Mouse (Mus musculus) neural tube, embryonic 14.5 days (tissue): ENCODE measurements around the gene Npas3. TPM values are rescaled to one million over a fixed set of nuclear protein-coding genes. Genes with fewer than 3 reads are reported as not detected.

Experiments
- ATAC-seq: fragments of 200-750 bp; cut with Nextera tagmentation; 2 replicates; pipeline ENCODE4 v1.8.0; 2017; ENCODE audit warnings: low read depth, mild to moderate bottlenecking, moderate TSS enrichment, moderate library complexity
- H3K27ac ChIP-seq: fragments of 300-500 bp; sonication (generic); 2 replicates; pipeline ENCODE4 v1.5.1; 2014; ENCODE audit warnings: low read depth, mild to moderate bottlenecking, control low read depth, low read length, moderate library complexity, mixed read lengths
- H3K27me3 ChIP-seq: fragments of 300-500 bp; sonication (generic); 2 replicates; pipeline ENCODE4 v1.6.1; 2014; ENCODE audit warnings: low read length; ENCODE audit not compliant: control insufficient read depth, insufficient read depth
- H3K36me3 ChIP-seq: fragments of 300-500 bp; sonication (generic); 2 replicates; pipeline ENCODE4 v1.6.1; 2014; ENCODE audit warnings: low read length, mixed read lengths; ENCODE audit not compliant: control insufficient read depth, insufficient read depth
- H3K4me1 ChIP-seq: fragments of 300-500 bp; sonication (generic); 2 replicates; pipeline ENCODE4 v1.6.1; 2014; ENCODE audit warnings: low read length; ENCODE audit not compliant: control insufficient read depth, insufficient read depth
- H3K4me2 ChIP-seq: fragments of 300-500 bp; sonication (generic); 2 replicates; pipeline ENCODE4 v1.6.1; 2014; ENCODE audit warnings: mild to moderate bottlenecking, low read depth, low read length, control low read depth
- H3K4me3 ChIP-seq: fragments of 300-500 bp; sonication (generic); 2 replicates; pipeline ENCODE4 v1.5.1; 2014; ENCODE audit warnings: low read depth, low read length, control low read depth, mixed read lengths
- H3K9ac ChIP-seq: fragments of 300-500 bp; sonication (generic); replicated peaks from 2 replicates; pipeline ENCODE4 v1.6.1; 2014; ENCODE audit warnings: low read depth, mild to moderate bottlenecking, control low read depth, low read length, mixed read lengths
- H3K9me3 ChIP-seq: fragments of 300-500 bp; sonication (generic); 2 replicates; pipeline ENCODE4 v1.6.1; 2016; ENCODE audit warnings: low read length; ENCODE audit not compliant: control insufficient read depth
- WGBS: fragments of 180-500 bp; shearing (Covaris S2); extraction: QIAGEN DNeasy Blood & Tissue Kit; methylation state at CpG from one replicate; pipeline ENCODE4 v1.1.7; 2014; 5-methylcytosine and 5-hydroxymethylcytosine counted together
- polyA plus RNA-seq: library from polyadenylated mRNA; unstranded; fragments of >200 nt; fragmentation: Nextera tagmentation; extraction: Ambion mirVana; gene quantifications from 2 replicates; pipeline ENCODE4 v1.2.1, GENCODE M21; 2014

Npas3 gene
- polyA plus RNA-seq, 1 experiment from 2014 or later, result 29.1 TPM

GRCm38 (mm10) chr12:53981575-53982507, 733.4 kb downstream of the Npas3 start:
- Histone ChIP-seq H3K36me3 (no peaks in the 10 kb centered on the region), H3K27ac (peak overlapping the region; percentile 13; the same call in 1 of the 2 replicates)
- 25% methylated on average over 9 of the region's 9 CpGs for WGBS

GRCm38 (mm10) chr12:53983946-53984345, 735.5 kb downstream of the Npas3 start:
- Histone ChIP-seq H3K36me3 (no peaks in the 10 kb centered on the region), H3K4me1 (peaks cover 3% of the 10 kb centered on the region; the same call in 1 of the 2 replicates), H3K27me3 (no peaks in the 10 kb centered on the region), H3K4me2 (no peak overlapping the region), H3K4me3 (no peak overlapping the region), H3K9me3 (no peaks in the 10 kb centered on the region), H3K9ac (no peak overlapping the region), H3K27ac (no peak overlapping the region)
- 55% methylated on average over 7 of the region's 7 CpGs for WGBS
- ATAC-seq, result no peak

More at GRCm38 (mm10) chr12:53981575-53982507, 733.4 kb downstream of the Npas3 start:
- Histone ChIP-seq H3K4me1 (no peaks in the 10 kb centered on the region), H3K9ac (no peak overlapping the region), H3K4me2 (no peak overlapping the region), H3K9me3 (no peaks in the 10 kb centered on the region), H3K4me3 (no peak overlapping the region), H3K27me3 (no peaks in the 10 kb centered on the region)
- ATAC-seq, result peak; percentile 87

DNA sequence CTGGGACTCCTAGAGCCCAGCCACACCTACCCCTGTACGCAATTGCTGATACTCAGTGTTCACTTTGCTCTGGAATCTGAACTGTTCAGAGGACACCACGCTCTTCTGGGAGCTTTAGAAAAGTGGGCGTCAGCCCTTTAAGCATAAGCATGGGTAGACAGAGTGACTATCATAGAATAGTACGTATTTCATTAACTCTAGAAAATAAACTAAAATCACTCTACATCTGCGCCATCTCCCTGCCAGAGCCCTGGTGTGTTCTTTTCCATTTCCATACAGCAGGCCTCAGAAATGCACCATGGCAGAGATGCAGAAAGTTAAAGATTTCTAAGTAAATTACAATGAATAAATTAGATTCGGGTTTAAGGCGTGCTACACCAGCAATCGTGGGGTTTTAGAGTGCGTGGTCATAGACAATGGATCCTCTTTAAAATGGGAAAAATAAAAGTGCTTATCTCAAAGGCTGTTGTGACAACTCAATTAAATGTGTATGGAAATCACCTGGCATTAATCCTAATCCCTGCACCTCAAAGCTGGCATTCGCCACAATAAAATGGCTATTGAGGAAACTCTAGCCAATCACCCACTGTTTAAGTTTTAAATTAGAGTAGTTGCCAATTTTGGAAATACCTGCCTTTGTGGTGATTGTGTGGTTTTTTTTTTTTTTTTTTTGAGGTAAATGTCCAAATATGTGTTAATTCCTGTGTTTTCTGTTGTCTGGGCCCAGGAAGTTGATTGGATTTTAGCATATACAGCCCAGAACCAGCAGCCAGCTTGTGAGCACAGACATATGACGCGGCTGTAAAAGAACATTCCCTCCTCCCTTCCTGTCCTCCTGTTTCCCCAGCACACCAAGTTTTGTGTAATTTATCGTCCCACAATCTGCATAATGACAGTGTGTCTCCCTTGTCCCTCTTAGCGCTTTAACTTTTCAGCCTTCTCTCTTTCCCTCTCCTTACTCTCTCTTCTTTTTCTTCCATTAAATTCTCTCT, 737.7 kb downstream of the Npas3 start:
- Histone ChIP-seq H3K9me3 (no peaks in the 10 kb centered on the region), H3K4me1 (peaks cover 3% of the 10 kb centered on the region; the same call in 1 of the 2 replicates), H3K4me2 (no peak overlapping the region), H3K36me3 (no peaks in the 10 kb centered on the region), H3K4me3 (no peak overlapping the region), H3K27me3 (no peaks in the 10 kb centered on the region), H3K9ac (no peak overlapping the region), H3K27ac (no peak overlapping the region)
- no peak for ATAC-seq
- 66% methylated on average over 14 of the region's 14 CpGs for WGBS

DNA sequence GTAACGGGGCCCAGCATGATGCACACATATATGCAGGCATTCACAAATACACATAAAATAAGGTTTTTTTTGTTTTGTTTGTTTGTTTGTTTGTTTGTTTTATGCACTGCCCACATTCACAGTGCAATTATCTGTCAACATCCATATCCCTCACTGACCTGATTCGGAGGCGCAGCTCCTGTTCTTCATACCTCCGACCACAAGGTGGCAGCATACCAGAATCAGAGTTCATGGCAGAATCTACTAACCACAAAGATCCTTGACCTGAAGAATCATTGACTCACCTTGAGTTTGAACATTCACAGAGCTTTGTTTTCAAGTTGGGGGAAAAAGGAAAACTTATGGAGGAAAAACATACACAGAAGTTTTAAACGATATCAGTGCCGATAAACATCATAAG, 743.9 kb downstream of the Npas3 start:
- H3K27ac ChIP-seq, result no peak overlapping the region
- no peak for ATAC-seq
- H3K9me3 ChIP-seq, result no peaks in the 10 kb centered on the region
- H3K27me3 ChIP-seq, result no peaks in the 10 kb centered on the region
- no peak overlapping the region for H3K4me2 ChIP-seq
- no peak overlapping the region for H3K9ac ChIP-seq
- no peaks in the 10 kb centered on the region for H3K36me3 ChIP-seq
- H3K4me3 ChIP-seq, result no peak overlapping the region
- WGBS, result 99% methylated on average over 6 of the region's 6 CpGs
- H3K4me1 ChIP-seq, result peaks cover 3% of the 10 kb centered on the region; the same call in 1 of the 2 replicates

GRCm38 (mm10) chr12:53995710-53996109, 747.2 kb downstream of the Npas3 start:
- Histone ChIP-seq H3K27me3 (no peaks in the 10 kb centered on the region), H3K4me2 (no peak overlapping the region), H3K9me3 (no peaks in the 10 kb centered on the region), H3K4me1 (no peaks in the 10 kb centered on the region), H3K36me3 (no peaks in the 10 kb centered on the region), H3K9ac (no peak overlapping the region), H3K27ac (no peak overlapping the region), H3K4me3 (no peak overlapping the region)
- no peak for ATAC-seq
- WGBS, result 78% methylated on average over 5 of the region's 5 CpGs

DNA sequence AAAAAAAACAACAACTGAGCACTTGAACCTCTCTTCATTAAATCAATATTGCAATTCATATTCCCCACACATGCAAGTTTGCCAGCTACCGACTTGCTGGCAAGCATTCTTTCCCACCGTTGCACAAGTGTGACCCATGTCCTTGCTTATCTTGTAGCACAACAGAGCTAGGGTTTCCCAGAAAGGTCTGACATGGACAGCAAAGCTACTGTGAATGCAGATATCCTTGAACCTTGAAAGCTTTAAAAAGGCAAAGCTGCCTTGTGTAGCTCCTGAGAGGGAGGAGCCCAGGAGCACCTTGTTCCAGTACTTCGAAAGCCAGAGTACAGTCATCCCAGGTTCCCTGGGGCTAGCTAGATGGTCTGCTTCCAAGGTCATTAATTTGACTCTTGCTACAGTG, 748.7 kb downstream of the Npas3 start:
- Histone ChIP-seq H3K36me3 (no peaks in the 10 kb centered on the region), H3K4me3 (no peak overlapping the region), H3K9ac (no peak overlapping the region), H3K4me1 (no peaks in the 10 kb centered on the region), H3K27ac (no peak overlapping the region), H3K9me3 (no peaks in the 10 kb centered on the region), H3K27me3 (no peaks in the 10 kb centered on the region), H3K4me2 (no peak overlapping the region)
- 93% methylated on average over 3 of the region's 3 CpGs for WGBS
- ATAC-seq, result no peak

- no peak for ATAC-seq
- WGBS, result 55% methylated on average over 15 of the region's 15 CpGs
- no peak overlapping the region for H3K4me2 ChIP-seq
- H3K36me3 ChIP-seq, result no peaks in the 10 kb centered on the region
- H3K4me3 ChIP-seq, result no peak overlapping the region
- no peaks in the 10 kb centered on the region for H3K4me1 ChIP-seq
- no peaks in the 10 kb centered on the region for H3K9me3 ChIP-seq
- H3K9ac ChIP-seq, result no peak overlapping the region
- no peak overlapping the region for H3K27ac ChIP-seq
- no peaks in the 10 kb centered on the region for H3K27me3 ChIP-seq
These were observed 751.5 kb downstream of the Npas3 start for GRCm38 (mm10) chr12:53999647-54000637.

DNA sequence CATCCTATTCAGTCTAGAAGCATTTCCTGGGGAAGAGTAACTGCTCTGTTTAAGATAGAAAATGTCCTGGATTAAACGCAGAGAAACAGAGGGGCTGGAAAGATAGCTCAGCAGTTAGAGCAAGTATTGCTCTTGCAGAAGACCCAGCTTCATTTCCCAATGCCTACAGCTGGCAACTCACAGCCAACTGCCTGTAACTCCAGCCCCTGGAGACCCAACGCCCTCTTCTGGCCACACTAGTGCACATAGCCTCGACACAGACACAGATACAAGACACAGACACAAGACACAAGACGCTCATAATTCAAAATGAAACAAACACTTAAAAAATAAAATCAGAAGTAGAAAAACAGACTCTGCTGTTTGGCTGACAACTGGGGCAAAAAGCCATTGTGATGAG, 754.0 kb downstream of the Npas3 start:
- WGBS, result 86% methylated on average over 4 of the region's 4 CpGs
- no peaks in the 10 kb centered on the region for H3K9me3 ChIP-seq
- no peak overlapping the region for H3K4me3 ChIP-seq
- H3K4me1 ChIP-seq, result no peaks in the 10 kb centered on the region
- no peak for ATAC-seq
- H3K9ac ChIP-seq, result no peak overlapping the region
- no peaks in the 10 kb centered on the region for H3K36me3 ChIP-seq
- no peak overlapping the region for H3K27ac ChIP-seq
- no peaks in the 10 kb centered on the region for H3K27me3 ChIP-seq
- no peak overlapping the region for H3K4me2 ChIP-seq
